Mouse (Mus musculus) hindbrain, embryonic 10.5 days (tissue): ENCODE measurements around the gene Cplx3. TPM values are rescaled to one million over a fixed set of nuclear protein-coding genes. Genes with fewer than 3 reads are reported as not detected.
A peak's percentile ranks its signal among the peaks of the same experiment; 100 is the strongest.

ENCODE experiments used
- DNase-seq: peaks from one replicate; pipeline ENCODE4 v3.0.0-alpha.2; 2017; ENCODE audit warnings: low spot score
- H3K27ac ChIP-seq: fragments of 300-500 bp; sonication (generic); 2 replicates; pipeline ENCODE4 v1.5.1; 2016; ENCODE audit warnings: mild to moderate bottlenecking, moderate library complexity
- H3K27me3 ChIP-seq: fragments of 300-500 bp; sonication (generic); 2 replicates; pipeline ENCODE4 v1.6.1; 2016; ENCODE audit warnings: mild to moderate bottlenecking; ENCODE audit not compliant: poor library complexity, insufficient read depth, severe bottlenecking
- H3K36me3 ChIP-seq: fragments of 300-500 bp; sonication (generic); 2 replicates; pipeline ENCODE4 v1.6.1; 2016; ENCODE audit warnings: mild to moderate bottlenecking, moderate library complexity
- H3K4me1 ChIP-seq: fragments of 300-500 bp; sonication (generic); replicated peaks from 2 replicates; pipeline ENCODE4 v1.6.1; 2016; ENCODE audit warnings: mild to moderate bottlenecking
- H3K4me3 ChIP-seq: fragments of 300-500 bp; sonication (generic); 2 replicates; pipeline ENCODE4 v1.5.1; 2016; ENCODE audit warnings: mild to moderate bottlenecking, moderate library complexity
- H3K9me3 ChIP-seq: fragments of 300-500 bp; sonication (generic); 2 replicates; pipeline ENCODE4 v1.6.1; 2016; ENCODE audit warnings: mild to moderate bottlenecking, moderate library complexity
- WGBS: fragments of 180-500 bp; shearing (Covaris S2); methylation state at CpG from one replicate; pipeline ENCODE4 v1.1.7; 2016; 5-methylcytosine and 5-hydroxymethylcytosine counted together
- polyA plus RNA-seq: library from polyadenylated mRNA; unstranded; fragments of >200 nt; fragmentation: Nextera tagmentation; extraction: Ambion mirVana; gene quantifications from 2 replicates; pipeline ENCODE4 v1.2.1, GENCODE M21; 2016

Gene Cplx3
- polyA plus RNA-seq, 1 experiment from 2014 or later, result 0.88 TPM

DNA sequence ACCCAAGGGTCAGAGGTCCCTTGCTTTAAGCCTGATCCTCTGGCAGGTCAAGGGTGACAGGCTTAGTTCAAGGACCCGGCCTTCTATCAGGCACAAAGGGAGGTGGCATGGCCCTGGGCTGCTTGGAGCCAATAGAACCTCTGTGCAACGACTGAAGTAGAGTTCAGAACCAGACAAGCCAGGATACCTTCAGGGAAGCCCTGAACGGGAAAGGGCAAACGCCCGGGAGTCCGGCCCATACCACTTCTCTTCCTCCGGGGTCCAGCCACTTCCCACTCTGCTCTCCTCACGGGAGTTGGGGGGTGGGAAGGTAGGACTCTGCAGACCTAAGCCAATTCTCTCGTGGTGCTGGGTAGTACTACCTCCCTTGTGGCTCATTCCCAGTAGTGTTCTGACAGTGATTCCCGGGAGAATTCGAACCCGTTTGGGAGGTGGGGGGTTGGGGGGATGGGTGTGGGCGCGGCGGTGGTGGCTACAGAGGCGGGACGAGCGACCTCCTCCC, 38.4 kb upstream of the Cplx3 start:
- peak; percentile 50 for DNase-seq
- H3K4me1 ChIP-seq, result peaks cover 67% of the 10 kb centered on the region

DNA sequence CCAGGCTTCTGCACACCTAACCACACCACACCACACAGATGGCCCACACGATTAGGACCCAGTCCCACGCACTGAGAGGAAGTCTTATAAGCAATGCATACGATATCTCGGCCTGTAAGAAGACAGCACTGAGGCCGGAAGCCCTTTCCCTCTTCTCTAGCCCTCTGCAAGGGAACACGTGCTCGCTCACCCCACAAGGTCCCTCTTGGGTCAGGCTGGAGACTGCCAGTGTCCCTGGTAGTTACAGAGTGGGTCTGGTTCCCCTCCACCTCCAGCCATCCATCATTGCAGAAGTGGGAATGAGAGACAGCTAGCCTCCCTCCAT, 37.7 kb upstream of the Cplx3 start:
- H3K27me3 ChIP-seq, result peaks cover 14% of the 10 kb centered on the region
- no peak for DNase-seq
- 68% methylated on average over 7 of the region's 7 CpGs for WGBS

More for the DNA sequence above, 38.4 kb upstream of the Cplx3 start:
- under 1% methylated on average over 18 of the region's 18 CpGs for WGBS
- Histone ChIP-seq H3K27ac (peak overlapping the region; percentile 100), H3K27me3 (peaks cover 14% of the 10 kb centered on the region), H3K36me3 (peaks cover 21% of the 10 kb centered on the region), H3K9me3 (no peaks in the 10 kb centered on the region), H3K4me3 (peak overlapping the region; percentile 99)

DNA sequence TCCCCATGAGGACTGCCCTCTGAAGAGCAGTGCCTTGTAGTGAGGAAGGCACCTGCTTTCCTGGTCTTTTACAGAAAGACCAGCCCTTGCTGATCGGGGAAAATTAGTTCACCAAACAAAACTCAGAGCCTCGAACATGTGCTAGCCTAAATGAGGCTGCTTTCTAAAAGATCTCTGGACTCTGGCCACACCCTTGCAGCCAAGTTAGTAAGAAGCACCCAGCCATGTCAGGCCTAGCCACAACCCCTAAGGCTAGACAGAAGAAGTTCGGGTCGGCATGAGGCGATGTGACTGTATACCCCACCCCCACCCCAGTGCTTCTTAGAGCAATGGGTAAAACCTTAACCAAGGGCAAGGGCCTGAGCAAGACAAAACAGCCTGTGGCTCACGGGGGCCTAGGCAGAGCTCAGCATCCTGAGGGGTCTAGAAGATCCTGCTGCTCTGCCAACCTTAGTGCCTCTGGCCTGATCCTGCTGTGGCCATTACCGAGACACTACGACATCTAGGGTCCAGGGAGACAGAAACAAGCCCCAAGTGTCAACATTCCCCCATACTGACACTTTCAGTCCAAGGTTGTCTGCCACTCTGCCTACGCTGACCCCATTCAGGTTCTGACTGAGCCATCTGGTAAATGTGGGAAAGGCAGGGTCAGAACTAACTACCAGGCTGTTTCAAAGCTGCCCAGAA, 37.2 kb upstream of the Cplx3 start:
- Histone ChIP-seq H3K4me3 (peak overlapping the region; percentile 99), H3K4me1 (peaks cover 79% of the 10 kb centered on the region), H3K27me3 (peaks cover 14% of the 10 kb centered on the region), H3K36me3 (peaks cover 23% of the 10 kb centered on the region), H3K27ac (0 out of 2 replicates have a peak overlapping the region, but pooled peaks have one; percentile 100), H3K9me3 (no peaks in the 10 kb centered on the region)
- no peak for DNase-seq
- 73% methylated on average over 9 of the region's 9 CpGs for whole genome bisulfite sequencing

More for the DNA sequence above, 37.7 kb upstream of the Cplx3 start:
- peaks cover 74% of the 10 kb centered on the region for H3K4me1 ChIP-seq
- peak overlapping the region; percentile 100; the same call in 1 of the 2 replicates for H3K27ac ChIP-seq
- H3K4me3 ChIP-seq, result peak overlapping the region; percentile 99
- H3K36me3 ChIP-seq, result peaks cover 21% of the 10 kb centered on the region
- no peaks in the 10 kb centered on the region for H3K9me3 ChIP-seq

DNA sequence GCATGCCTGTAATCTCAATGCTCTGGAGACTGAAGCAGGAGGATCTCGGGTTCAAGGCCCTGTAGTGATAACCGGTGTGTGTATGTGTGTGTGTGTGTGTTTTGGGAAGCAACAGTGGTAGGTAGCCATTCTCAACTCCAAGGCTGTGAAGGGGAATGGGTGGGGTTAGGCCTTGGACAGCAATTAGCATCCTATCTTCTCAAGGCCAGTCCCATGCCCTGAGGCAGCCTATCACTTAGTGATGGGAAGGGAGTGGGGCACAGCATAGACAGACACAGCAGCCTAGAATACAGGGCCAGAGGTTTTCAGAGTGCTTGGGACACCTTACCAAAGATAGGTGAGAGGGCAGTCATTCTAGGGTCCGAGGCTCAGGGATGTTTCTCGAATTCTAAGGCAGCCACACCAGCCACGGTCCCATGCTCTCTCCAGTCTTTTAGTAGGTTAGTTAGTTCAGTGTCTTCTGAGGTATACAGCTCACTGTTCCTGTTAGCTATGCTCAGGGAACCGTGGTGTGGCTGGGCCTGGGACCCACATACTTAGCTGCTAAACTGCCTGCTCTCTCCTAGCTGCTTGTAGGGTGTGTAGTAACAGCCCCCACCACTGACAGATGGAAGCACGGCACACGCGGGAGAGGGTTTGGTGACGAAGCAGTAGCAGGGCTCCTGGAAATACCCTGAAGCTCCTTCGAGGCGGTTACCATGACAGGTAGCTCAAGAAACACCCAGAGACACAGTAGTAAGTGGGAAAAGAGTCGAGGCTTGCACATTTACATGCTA, 35.9 kb upstream of the Cplx3 start:
- H3K4me3 ChIP-seq, result no peak overlapping the region
- H3K27ac ChIP-seq, result no peak overlapping the region; the same call in 1 of the 2 replicates
- no peaks in the 10 kb centered on the region for H3K9me3 ChIP-seq
- peaks cover 9% of the 10 kb centered on the region for H3K27me3 ChIP-seq
- H3K4me1 ChIP-seq, result peaks cover 91% of the 10 kb centered on the region
- peaks cover 29% of the 10 kb centered on the region for H3K36me3 ChIP-seq
- DNase-seq, result no peak
- WGBS, result 89% methylated on average over 13 of the region's 13 CpGs

DNA sequence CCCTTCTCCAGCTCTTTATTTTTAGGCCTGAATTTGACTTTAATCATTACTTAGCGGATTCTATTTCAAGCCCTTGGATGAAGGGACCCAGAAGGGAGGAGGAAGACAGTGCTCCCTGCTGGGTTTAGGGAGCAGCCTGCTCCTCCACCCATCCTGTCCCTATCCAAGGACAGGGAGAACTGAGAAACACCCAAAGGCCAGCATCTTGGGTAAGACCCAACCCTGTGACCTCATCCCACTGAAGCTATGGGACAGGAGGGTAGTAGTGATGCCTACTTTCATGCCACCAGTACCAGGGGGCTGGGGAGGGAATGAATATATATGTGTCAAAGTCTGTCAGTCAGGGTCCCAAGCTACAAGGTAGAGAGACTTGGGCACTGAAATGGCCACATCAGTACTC, 34.9 kb upstream of the Cplx3 start:
- Histone ChIP-seq H3K4me1 (peaks cover 88% of the 10 kb centered on the region), H3K9me3 (no peaks in the 10 kb centered on the region), H3K36me3 (peaks cover 29% of the 10 kb centered on the region), H3K27me3 (peaks cover 2% of the 10 kb centered on the region; the same call in 1 of the 2 replicates), H3K4me3 (peak overlapping the region; percentile 35; the same call in 1 of the 2 replicates), H3K27ac (no peak overlapping the region)
- no peak for DNase-seq
- WGBS, result 85% methylated on average over 1 of the region's 1 CpGs

DNA sequence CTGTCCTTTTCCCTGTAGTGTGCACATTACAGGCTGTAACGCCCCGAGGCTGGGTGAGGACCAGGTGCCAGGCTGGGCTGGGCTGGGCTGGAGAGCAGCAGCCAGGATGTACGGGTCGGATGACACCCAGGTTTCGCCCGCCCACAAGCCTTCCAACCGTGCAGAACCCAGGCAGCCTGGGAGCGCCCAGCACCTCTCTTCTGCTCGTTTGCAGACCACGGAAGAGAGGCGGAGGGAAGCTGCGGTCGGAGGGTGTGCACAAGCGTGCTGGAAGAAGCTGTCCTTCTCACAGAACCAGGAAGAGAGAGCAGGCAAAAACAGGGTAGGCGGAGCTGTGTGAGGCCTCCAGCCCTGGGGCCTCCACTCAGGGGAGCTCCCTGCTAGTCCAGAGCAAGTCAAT, 34.3 kb upstream of the Cplx3 start:
- peak overlapping the region; percentile 78 for H3K27ac ChIP-seq
- no peak for DNase-seq

DNA sequence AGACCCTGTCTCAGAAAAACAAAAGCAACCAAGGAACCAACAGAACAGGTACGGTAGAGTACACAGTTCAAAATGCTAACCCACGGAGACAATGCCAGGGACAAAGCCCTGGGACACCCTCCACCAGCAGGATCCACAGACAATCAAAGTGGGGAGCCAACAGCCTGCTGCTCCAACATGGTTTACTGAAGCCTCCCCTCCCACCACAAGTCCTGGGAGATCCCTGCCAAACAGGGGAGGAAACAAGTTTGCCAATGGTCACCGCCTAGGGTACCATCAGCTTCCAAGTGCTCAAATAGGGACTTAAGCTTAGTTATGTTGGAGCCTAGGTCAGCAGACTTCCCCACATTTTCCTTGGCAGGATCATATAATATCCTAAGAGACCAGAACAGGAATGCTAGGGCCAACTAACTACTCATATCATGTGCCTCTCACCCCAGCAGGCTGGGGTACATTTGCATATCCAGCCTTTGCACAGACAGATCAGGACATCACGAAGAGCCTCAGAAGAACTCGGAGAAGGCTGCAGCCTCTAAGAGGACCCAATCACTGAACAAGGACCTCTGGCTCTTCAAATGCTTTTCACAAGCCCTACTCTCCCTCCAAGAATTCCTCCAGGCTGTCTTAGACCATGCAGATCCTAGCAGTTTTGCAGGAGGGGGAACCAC, 33.7 kb upstream of the Cplx3 start:
- 72% methylated on average over 5 of the region's 5 CpGs for WGBS
- Histone ChIP-seq H3K27me3 (no peaks in the 10 kb centered on the region), H3K36me3 (peaks cover 32% of the 10 kb centered on the region), H3K4me3 (peak overlapping the region; percentile 35), H3K9me3 (no peaks in the 10 kb centered on the region), H3K27ac (peak overlapping the region; percentile 78), H3K4me1 (peaks cover 79% of the 10 kb centered on the region)
- DNase-seq, result no peak

More for the DNA sequence above, 34.3 kb upstream of the Cplx3 start:
- peaks cover 31% of the 10 kb centered on the region for H3K36me3 ChIP-seq
- H3K4me3 ChIP-seq, result peak overlapping the region; percentile 35
- WGBS, result 32% methylated on average over 15 of the region's 15 CpGs
- H3K9me3 ChIP-seq, result no peaks in the 10 kb centered on the region
- no peaks in the 10 kb centered on the region for H3K27me3 ChIP-seq
- peaks cover 82% of the 10 kb centered on the region for H3K4me1 ChIP-seq

DNA sequence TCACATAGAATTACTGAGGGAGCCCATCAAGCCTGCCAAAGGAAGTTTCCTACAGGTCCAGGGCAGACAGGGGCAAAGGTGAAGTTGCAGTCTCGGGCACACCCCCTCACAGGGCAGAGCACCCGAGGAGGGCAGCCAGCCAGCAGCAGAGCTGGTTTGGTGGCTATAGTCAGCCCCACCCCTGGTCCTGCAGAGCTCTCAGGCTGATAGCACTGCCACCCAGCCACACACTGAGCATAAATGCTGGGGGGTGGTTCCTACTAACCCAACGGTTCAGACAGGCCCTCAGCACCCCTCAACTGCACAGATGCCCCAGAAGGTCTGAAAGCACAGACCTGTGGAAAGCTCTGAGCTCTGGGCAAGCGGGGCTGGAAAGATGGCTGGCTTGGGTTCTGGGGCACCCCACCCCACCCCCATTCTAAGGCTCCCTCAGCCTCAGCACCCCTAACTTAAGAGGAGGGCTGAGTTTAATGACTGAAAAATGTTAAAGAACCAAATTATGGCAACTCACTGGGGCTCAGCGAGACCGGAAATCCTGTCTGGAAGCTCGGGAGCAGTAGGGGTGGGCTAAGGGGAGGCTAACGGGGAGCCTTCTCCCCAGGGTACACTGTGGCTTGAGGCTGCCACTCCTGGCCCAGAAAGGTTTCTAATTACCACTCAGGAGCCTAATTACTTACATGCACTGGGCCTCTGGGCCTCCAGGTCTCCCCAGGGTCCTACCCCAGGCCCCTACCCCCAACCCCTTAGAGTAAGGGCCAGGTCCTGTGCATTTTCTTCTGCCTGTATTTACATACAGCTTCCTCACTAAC, 32.8 kb upstream of the Cplx3 start:
- Histone ChIP-seq H3K4me3 (peak overlapping the region; percentile 35), H3K27ac (peak overlapping the region; percentile 78), H3K4me1 (peaks cover 78% of the 10 kb centered on the region), H3K27me3 (no peaks in the 10 kb centered on the region), H3K36me3 (peaks cover 39% of the 10 kb centered on the region), H3K9me3 (no peaks in the 10 kb centered on the region)
- DNase-seq, result no peak
- 45% methylated on average over 8 of the region's 8 CpGs for WGBS

DNA sequence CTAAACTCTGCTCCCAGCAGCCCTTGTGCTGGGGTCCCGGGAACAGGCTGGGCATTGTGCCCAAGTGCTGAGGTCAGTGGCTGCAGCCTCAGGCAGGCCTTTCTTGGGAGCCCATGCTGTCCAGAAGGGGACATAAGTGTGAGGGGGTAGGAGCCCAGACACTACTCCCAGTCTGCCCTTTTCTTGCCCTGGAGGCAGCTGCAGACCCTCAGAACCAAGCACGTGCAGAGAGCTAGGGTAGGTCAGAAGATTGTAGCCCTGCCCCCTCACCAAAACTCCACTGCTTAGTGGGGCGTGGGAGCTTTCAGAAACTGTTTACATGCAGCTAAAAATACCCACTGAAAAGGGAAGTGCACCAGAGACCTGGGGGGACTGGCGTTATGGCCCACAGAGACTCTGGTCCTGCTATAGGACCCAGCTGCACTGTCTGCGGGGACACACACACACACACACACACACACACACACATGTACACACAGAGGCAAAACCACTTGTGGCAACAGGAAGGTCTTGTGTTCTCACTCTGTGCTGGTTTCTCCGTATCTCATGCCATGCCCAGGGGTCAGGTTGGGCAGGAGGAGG, 31.8 kb upstream of the Cplx3 start:
- Histone ChIP-seq H3K9me3 (no peaks in the 10 kb centered on the region), H3K36me3 (peaks cover 49% of the 10 kb centered on the region), H3K27ac (peak overlapping the region; percentile 78), H3K27me3 (no peaks in the 10 kb centered on the region), H3K4me3 (no peak overlapping the region), H3K4me1 (peaks cover 73% of the 10 kb centered on the region)
- DNase-seq, result no peak
- 68% methylated on average over 6 of the region's 6 CpGs for WGBS

DNA sequence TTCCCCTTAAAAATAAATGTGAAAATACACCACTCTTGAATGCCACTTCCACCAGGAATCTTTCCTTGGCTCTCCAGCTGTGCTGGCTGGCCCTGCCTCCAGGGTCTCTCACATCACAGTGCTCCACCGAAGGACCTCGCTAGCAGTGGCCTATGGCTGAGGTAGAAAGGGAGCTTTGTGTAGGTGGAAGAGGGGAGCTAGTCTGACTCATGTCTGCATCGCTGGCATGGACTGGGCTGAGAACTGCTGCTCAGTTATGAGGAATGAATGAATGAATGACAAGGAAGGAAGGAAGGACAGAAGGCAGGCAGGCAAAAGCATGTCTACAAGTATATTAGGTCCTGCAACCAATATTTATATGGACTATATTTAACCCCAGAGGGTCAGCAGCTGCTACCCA, 31.2 kb upstream of the Cplx3 start:
- 78% methylated on average over 3 of the region's 3 CpGs for WGBS

DNA sequence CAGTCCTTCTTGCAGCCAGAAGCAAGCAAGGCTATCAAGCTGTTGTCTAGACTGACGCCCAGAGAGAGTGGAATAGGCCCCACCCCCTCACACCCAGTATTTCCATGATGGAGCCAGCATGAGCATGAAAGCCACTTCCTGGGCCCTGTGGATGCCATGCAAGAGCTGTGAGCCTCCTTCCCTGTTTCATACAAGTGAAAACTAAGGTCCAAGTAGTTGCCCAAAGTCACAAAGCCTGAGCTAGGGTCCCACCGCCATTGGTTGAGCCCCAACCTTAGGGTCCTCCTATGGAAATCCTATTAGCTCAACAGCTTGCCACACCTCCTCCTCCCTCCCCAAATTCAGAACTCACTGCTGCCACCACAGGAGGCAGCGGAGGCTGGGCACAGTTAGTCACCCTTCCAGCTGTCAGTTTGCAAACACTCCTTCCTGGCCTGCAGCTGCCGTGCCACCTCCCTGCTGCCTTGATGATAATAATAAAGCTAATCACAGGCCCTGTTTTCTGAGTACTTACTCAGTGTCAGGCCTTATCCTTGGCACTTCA, 27.5 kb upstream of the Cplx3 start:
- Histone ChIP-seq H3K27ac (no peak overlapping the region), H3K4me1 (peaks cover 31% of the 10 kb centered on the region), H3K36me3 (peaks cover 70% of the 10 kb centered on the region), H3K27me3 (no peaks in the 10 kb centered on the region), H3K4me3 (no peak overlapping the region), H3K9me3 (no peaks in the 10 kb centered on the region)
- 56% methylated on average over 4 of the region's 4 CpGs for WGBS
- no peak for DNase-seq

More for the DNA sequence above, 31.2 kb upstream of the Cplx3 start:
- peak overlapping the region; percentile 78; the same call in 1 of the 2 replicates for H3K27ac ChIP-seq
- peaks cover 48% of the 10 kb centered on the region for H3K36me3 ChIP-seq
- H3K4me3 ChIP-seq, result no peak overlapping the region
- no peak for DNase-seq
- H3K9me3 ChIP-seq, result no peaks in the 10 kb centered on the region
- H3K4me1 ChIP-seq, result peaks cover 68% of the 10 kb centered on the region
- no peaks in the 10 kb centered on the region for H3K27me3 ChIP-seq
